In the genomic region with DNA sequence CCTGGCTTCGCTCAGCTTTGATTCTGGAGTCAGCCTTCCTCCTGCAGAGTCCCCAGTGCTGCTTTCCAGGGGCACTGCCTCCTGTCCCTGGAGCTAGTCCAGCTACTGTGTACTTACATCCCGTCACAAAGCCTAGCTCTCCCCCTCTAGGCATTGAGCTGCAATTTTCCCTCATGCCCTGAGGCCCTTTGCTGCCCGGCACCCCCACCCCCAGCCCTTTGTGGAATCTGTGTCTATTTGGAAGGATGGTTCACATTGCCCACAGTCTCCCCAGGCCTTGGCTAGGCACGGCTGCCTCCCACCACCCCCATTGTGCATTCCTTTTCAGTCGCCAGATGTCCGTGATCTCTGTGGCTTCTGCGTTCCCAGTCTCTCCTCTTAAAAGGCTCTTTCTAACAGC, we compare ENCODE assay signal across 8 mouse cellular contexts.
DNase-seq lines count a peak whose midpoint lies in the region; ATAC-seq and TF ChIP-seq lines count a peak whose summit lies in the region.

No protein-coding gene starts in this region.

- no peak for ATAC-seq in liver, postnatal 0 days
- ATAC-seq in stomach, embryonic 14.5 days (ENCODE audit: insufficient number of reproducible peaks, insufficient read depth, low FRiP score, low read depth), result no peak; the same call in 1 of the 2 replicates
- no peak for ATAC-seq in erythroid progenitor cell, adult 5-6 weeks (replicated peaks; ENCODE audit: low FRiP score, poor library complexity, severe bottlenecking)

- intact Hi-C loops in left cerebral cortex, postnatal 4 days (cut with DNase I), result no loop called here
- intact Hi-C loops in left cerebral cortex, postnatal 36 days (cut with DNase I), result no loop called here

- no peak overlapping the region for H3K9ac ChIP-seq in liver, postnatal 0 days (replicated peaks)
- H3K9ac ChIP-seq in stomach, embryonic 14.5 days (replicated peaks; ENCODE audit: low read depth, low read length), result no peak overlapping the region

- peaks cover 59% of the 10 kb centered on the region for H3K36me3 ChIP-seq in hindbrain, embryonic 10.5 days
- 0 out of 2 replicates have a peak, but pooled peaks cover 2% of the 10 kb centered on the region for H3K36me3 ChIP-seq in liver, postnatal 0 days (replicated peaks; ENCODE audit: insufficient read depth, low read length)
- peaks cover 14% of the 10 kb centered on the region for H3K36me3 ChIP-seq in stomach, embryonic 14.5 days (ENCODE audit: control insufficient read depth, insufficient read depth, low read length)

- DNase-seq in left cerebral cortex, postnatal 4 days, result peak; percentile 90
- no peak for DNase-seq in left cerebral cortex, postnatal 36 days (ENCODE audit: low spot score in 2 of 2)
- DNase-seq in embryo, embryonic 10.5 days (ENCODE audit: low spot score), result peak; percentile 77
- peak; percentile 82 for DNase-seq in hindbrain, embryonic 10.5 days (ENCODE audit: low spot score)
- no peak for DNase-seq in liver, postnatal 0 days
- no peak for DNase-seq in adrenal gland, postnatal 4 days (ENCODE audit: low spot score in 2 of 2)

- TF ChIP-seq CTCF in liver, postnatal 0 days (IDR thresholded peaks at IDR 0.05; ENCODE audit: low read depth), result peak; percentile 19; the same call in 1 of the 2 replicates

- H3K27me3 ChIP-seq in hindbrain, embryonic 10.5 days (ENCODE audit: insufficient read depth, poor library complexity, severe bottlenecking), result no peaks in the 10 kb centered on the region
- no peaks in the 10 kb centered on the region for H3K27me3 ChIP-seq in liver, postnatal 0 days (ENCODE audit: insufficient read depth, low read length)
- no peaks in the 10 kb centered on the region for H3K27me3 ChIP-seq in stomach, embryonic 14.5 days (ENCODE audit: control insufficient read depth, insufficient read depth, low read length)

- no peak overlapping the region for H3K4me2 ChIP-seq in liver, postnatal 0 days (ENCODE audit: low read depth, low read length)
- no peak overlapping the region for H3K4me2 ChIP-seq in stomach, embryonic 14.5 days (replicated peaks; ENCODE audit: low read depth, low read length)

- TF ChIP-seq EP300 in liver, postnatal 0 days (IDR thresholded peaks at IDR 0.05; ENCODE audit: low read depth), result no peak

- 8% methylated on average over 7 of the region's 7 CpGs for WGBS in hindbrain, embryonic 10.5 days
- 64% methylated on average over 7 of the region's 7 CpGs for WGBS in liver, postnatal 0 days (ENCODE audit: insufficient replicate concordance)
- 45% methylated on average over 7 of the region's 7 CpGs for WGBS in stomach, embryonic 14.5 days

- H3K4me1 ChIP-seq in hindbrain, embryonic 10.5 days (replicated peaks), result peaks cover 56% of the 10 kb centered on the region
- no peaks in the 10 kb centered on the region for H3K4me1 ChIP-seq in liver, postnatal 0 days (ENCODE audit: insufficient read depth)
- H3K4me1 ChIP-seq in stomach, embryonic 14.5 days (ENCODE audit: control insufficient read depth, insufficient read depth, low read length), result peaks cover 12% of the 10 kb centered on the region; the same call in 1 of the 2 replicates

- H3K27ac ChIP-seq in hindbrain, embryonic 10.5 days, result peak overlapping the region; percentile 89
- H3K27ac ChIP-seq in liver, postnatal 0 days (ENCODE audit: low read depth), result peak overlapping the region; percentile 35; the same call in 1 of the 2 replicates
- H3K27ac ChIP-seq in stomach, embryonic 14.5 days (ENCODE audit: low read length), result peak overlapping the region; percentile 28; the same call in 1 of the 2 replicates

- H3K4me3 ChIP-seq in hindbrain, embryonic 10.5 days, result peak overlapping the region; percentile 10; the same call in 1 of the 2 replicates
- no peak overlapping the region for H3K4me3 ChIP-seq in liver, postnatal 0 days (ENCODE audit: low read depth, low read length)
- H3K4me3 ChIP-seq in stomach, embryonic 14.5 days (ENCODE audit: low read depth, low read length), result no peak overlapping the region

- H3K9me3 ChIP-seq in hindbrain, embryonic 10.5 days, result no peaks in the 10 kb centered on the region
- H3K9me3 ChIP-seq in liver, postnatal 0 days (ENCODE audit: low read length), result no peaks in the 10 kb centered on the region
- no peaks in the 10 kb centered on the region for H3K9me3 ChIP-seq in stomach, embryonic 14.5 days (ENCODE audit: control insufficient read depth, low read depth, low read length)

Comparison
In these comparisons a context has a peak if more than half of its experiments do, and no peak if none do; other contexts are left out.
1. DNase-seq: peak in left cerebral cortex, postnatal 4 days (single experiment), embryo, embryonic 10.5 days (single experiment) and hindbrain, embryonic 10.5 days (single experiment); none in left cerebral cortex, postnatal 36 days (0 of 2), liver, postnatal 0 days (single experiment) and adrenal gland, postnatal 4 days (0 of 2).
2. H3K27ac ChIP-seq: peak in every context shown above with its lines; median percentile 89 in hindbrain, embryonic 10.5 days; 35 in liver, postnatal 0 days; 28 in stomach, embryonic 14.5 days.